Mouse (Mus musculus): Measurements from ENCODE around the gene Nxf2. TPM values are rescaled to one million over a fixed set of nuclear protein-coding genes. Genes with fewer than 3 reads are reported as not detected.
"Not testable (repeated sequence)": the region's sequence is repeated elsewhere in the genome, so short reads cannot be mapped to it uniquely, and the experiment has no call there.

Nxf2 gene
- polyA plus RNA-seq, 1 experiment from 2014 or later: 0.73 TPM

DNA sequence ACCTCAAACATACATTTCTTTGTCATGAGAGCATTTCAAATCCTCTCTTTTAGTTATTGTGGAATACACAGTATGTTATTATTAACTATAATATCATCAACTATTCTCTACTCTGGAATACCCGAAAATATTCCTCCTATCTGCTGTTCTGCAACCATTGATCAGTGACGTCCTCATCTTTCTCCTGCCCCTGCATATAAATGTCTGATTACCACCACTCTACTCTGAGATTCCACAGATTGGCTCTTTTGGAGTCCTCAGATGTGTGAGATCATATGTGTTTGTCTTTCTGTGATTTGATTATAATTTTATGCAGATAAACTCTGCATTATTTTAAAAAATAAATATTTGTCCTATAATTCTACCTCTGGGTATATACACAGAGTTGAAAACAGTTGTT, 48.8 kb downstream of the Nxf2 start:
- H3K4me1 ChIP-seq: no peaks in the 10 kb centered on the region
- no peaks in the 10 kb centered on the region for H3K36me3 ChIP-seq
- no peak overlapping the region for H3K27ac ChIP-seq
- H3K4me3 ChIP-seq: no peak overlapping the region
- no peak overlapping the region for H3K4me2 ChIP-seq
- peaks cover 3% of the 10 kb centered on the region; the same call in 1 of the 2 replicates for H3K27me3 ChIP-seq
- no peak overlapping the region for H3K9ac ChIP-seq
- ATAC-seq (ENCODE audit: insufficient number of reproducible peaks, low FRiP score, low TSS enrichment, low read depth): no peak
- H3K9me3 ChIP-seq: no peaks in the 10 kb centered on the region
- WGBS: 56% methylated on average over 2 of the region's 2 CpGs

DNA sequence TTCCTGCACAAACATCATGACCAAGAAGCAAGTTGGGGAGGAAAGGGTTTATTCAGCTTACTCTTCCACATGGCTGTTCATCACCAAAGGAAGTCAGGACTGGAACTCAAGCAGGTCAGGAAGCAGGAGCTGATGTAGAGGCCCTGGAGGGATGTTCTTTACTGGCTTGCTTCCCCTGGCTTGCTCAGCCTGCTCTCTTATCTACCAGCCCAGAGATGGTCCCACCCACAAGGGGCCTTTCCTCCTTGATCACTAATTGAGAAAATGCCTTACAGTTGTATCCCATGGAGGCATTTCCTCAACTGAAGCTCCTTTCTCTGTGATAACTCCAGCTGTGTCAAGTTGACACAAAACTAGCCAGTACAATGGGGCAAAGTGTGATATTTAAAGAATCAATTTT, 49.2 kb downstream of the Nxf2 start:
- not testable (repeated sequence) for H3K4me1 ChIP-seq; H3K9me3 ChIP-seq; H3K4me3 ChIP-seq; H3K4me2 ChIP-seq; H3K27ac ChIP-seq; H3K27me3 ChIP-seq; ATAC-seq (ENCODE audit: insufficient number of reproducible peaks, low FRiP score, low TSS enrichment, low read depth); H3K9ac ChIP-seq; H3K36me3 ChIP-seq

DNA sequence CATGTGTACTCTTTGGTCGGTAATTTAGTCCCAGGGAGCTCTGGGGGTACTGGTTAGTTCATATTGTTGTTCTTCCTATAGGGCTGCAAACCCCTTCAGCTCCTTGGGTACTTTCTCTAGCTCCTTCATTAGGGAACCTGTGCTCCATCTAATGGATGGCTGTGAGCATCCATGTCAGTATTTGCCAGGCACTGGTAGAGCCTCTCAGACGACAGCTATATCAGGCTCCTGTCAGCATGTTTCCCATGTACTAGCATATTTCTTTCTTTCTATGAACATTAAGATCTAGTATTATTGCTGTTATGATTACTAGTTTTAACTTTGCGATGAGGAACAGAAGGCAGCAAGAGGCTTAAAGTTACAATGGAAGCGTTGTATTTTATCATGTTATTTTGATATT, 49.7 kb downstream of the Nxf2 start:
- H3K9me3 ChIP-seq: no peaks in the 10 kb centered on the region
- WGBS: 69% methylated on average over 4 of the region's 4 CpGs
- no peak for ATAC-seq (ENCODE audit: insufficient number of reproducible peaks, low FRiP score, low TSS enrichment, low read depth)

DNA sequence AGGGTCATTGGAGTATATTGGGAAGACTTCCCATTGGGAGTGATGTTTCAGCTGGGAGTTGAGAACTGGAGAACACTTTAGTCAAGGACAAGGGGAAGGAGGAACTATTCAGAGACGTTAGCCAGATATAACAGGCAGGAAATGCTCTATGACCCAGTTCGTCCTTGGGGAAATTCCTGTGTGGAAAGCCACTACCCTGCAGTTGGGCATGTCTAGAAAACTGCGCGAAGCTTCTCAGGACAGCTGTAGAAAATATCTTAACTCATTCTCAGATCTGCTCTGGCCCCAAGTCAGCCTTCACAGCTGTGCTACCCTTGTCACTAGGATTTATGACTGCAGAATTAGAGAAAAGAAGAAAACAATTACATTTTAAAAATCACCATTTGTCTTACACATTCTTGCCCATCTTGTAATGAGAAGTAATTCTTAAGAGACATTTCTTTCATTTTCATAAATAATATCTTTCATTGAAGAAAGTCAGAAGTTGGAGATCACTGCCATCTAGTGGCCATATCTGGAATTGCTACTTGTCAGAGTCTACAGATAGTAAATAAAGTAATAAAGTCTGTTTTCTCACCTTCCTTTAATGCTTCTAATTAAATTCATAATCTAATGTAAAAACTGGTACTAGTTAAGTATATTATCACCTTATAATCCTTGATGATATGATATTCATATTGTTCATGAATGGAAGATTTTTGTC, 51.2 kb downstream of the Nxf2 start:
- peaks cover 3% of the 10 kb centered on the region; the same call in 1 of the 2 replicates for H3K27me3 ChIP-seq
- H3K27ac ChIP-seq: no peak overlapping the region
- no peak for ATAC-seq (ENCODE audit: insufficient number of reproducible peaks, low FRiP score, low TSS enrichment, low read depth)
- H3K9ac ChIP-seq: no peak overlapping the region
- no peak overlapping the region for H3K4me3 ChIP-seq
- 21% methylated on average over 4 of the region's 4 CpGs for WGBS
- no peaks in the 10 kb centered on the region for H3K36me3 ChIP-seq
- no peaks in the 10 kb centered on the region for H3K4me1 ChIP-seq
- no peaks in the 10 kb centered on the region for H3K9me3 ChIP-seq
- H3K4me2 ChIP-seq: no peak overlapping the region

More for the DNA sequence above, 49.7 kb downstream of the Nxf2 start:
- Histone ChIP-seq H3K27ac (no peak overlapping the region), H3K4me1 (no peaks in the 10 kb centered on the region), H3K4me3 (no peak overlapping the region), H3K9ac (no peak overlapping the region), H3K36me3 (no peaks in the 10 kb centered on the region), H3K4me2 (no peak overlapping the region), H3K27me3 (peaks cover 3% of the 10 kb centered on the region; the same call in 1 of the 2 replicates)

DNA sequence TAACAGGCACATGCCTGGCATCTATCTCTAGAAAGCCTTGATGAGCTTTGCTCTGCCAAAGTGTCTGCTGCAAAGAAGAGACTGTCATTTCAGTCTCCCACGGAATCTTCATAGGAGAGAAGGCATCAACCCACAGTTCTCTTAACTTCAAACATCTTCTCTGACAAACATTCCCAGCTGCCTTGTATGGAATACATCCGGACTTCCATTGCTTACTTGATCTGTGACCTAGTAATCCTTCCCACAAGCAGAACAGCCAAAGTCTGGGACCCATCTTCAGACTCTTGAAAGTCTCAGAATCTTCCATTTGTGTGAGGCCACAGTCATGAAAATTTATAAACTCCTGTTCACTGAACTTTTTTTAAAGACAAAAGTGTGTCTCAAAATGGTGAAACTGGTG, 51.7 kb downstream of the Nxf2 start:
- no peaks in the 10 kb centered on the region for H3K36me3 ChIP-seq
- WGBS: 53% methylated on average over 2 of the region's 2 CpGs
- no peak overlapping the region for H3K4me3 ChIP-seq
- no peak overlapping the region for H3K9ac ChIP-seq
- H3K4me2 ChIP-seq: no peak overlapping the region
- ATAC-seq (ENCODE audit: insufficient number of reproducible peaks, low FRiP score, low TSS enrichment, low read depth): no peak
- H3K27ac ChIP-seq: no peak overlapping the region
- no peaks in the 10 kb centered on the region for H3K4me1 ChIP-seq
- no peaks in the 10 kb centered on the region for H3K9me3 ChIP-seq
- H3K27me3 ChIP-seq: peaks cover 3% of the 10 kb centered on the region; the same call in 1 of the 2 replicates

DNA sequence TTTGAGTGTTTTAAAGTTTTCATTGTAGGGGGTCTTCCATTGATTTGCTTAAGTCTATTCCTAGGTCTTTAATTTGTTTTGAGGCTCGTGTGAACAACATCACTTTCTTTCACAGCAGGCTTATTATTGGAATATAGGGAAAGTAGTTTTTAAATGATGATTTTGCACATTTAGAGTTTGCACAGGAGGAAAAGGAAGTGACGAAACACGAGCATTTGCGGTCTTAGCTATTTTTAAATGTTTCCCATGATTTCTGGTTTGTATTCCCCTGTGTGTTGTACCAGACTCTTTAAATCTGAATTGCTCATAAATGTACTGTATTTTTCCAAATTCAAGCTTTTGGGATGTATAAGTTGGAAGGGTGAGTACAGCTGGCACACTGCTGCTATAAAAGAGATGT, 54.2 kb downstream of the Nxf2 start:
- ATAC-seq (ENCODE audit: insufficient number of reproducible peaks, low FRiP score, low TSS enrichment, low read depth): no peak
- no peak overlapping the region for H3K27ac ChIP-seq
- H3K4me1 ChIP-seq: no peaks in the 10 kb centered on the region
- 53% methylated on average over 4 of the region's 4 CpGs for WGBS
- H3K27me3 ChIP-seq: peaks cover 3% of the 10 kb centered on the region; the same call in 1 of the 2 replicates
- H3K9ac ChIP-seq: no peak overlapping the region
- no peak overlapping the region for H3K4me3 ChIP-seq
- no peak overlapping the region for H3K4me2 ChIP-seq
- H3K9me3 ChIP-seq: no peaks in the 10 kb centered on the region
- no peaks in the 10 kb centered on the region for H3K36me3 ChIP-seq

Other genes starting within 250 kb of the Nxf2 start
- 66.5 TPM in 2 replicates for gene Armcx1, start 246.8 kb downstream of the Nxf2 start, polyA plus RNA-seq (2015; fragmentation: Nextera tagmentation; extraction: Ambion mirVana)
- gene Armcx6, start 213.3 kb downstream of the Nxf2 start, polyA plus RNA-seq (2015; fragmentation: Nextera tagmentation; extraction: Ambion mirVana): 32.3 and 33.3 TPM in 2 replicates
- 95.4 and 108 TPM in 2 replicates for gene Armcx3, start 208.2 kb downstream of the Nxf2 start, polyA plus RNA-seq (2015; fragmentation: Nextera tagmentation; extraction: Ambion mirVana)
- 77.1 and 83.1 TPM in 2 replicates for gene Armcx2, start 155.5 kb downstream of the Nxf2 start, polyA plus RNA-seq (2015; fragmentation: Nextera tagmentation; extraction: Ambion mirVana)
- gene Zmat1, start 44.5 kb upstream of the Nxf2 start, polyA plus RNA-seq (2015; fragmentation: Nextera tagmentation; extraction: Ambion mirVana): 6.2 and 6.5 TPM in 2 replicates
- not detected in 2 replicates for gene Gm15023, start 212.9 kb upstream of the Nxf2 start, polyA plus RNA-seq (2015; fragmentation: Nextera tagmentation; extraction: Ambion mirVana)
- 7.1 and 11.8 TPM in 2 replicates for gene Tceal6, start 245.9 kb upstream of the Nxf2 start, polyA plus RNA-seq (2015; fragmentation: Nextera tagmentation; extraction: Ambion mirVana)